Mouse (Mus musculus): ENCODE measurements around the gene Tomm70a. TPM values are rescaled to one million over a fixed set of nuclear protein-coding genes. Genes with fewer than 3 reads are reported as not detected.
"Not testable (repeated sequence)": the region's sequence is repeated elsewhere in the genome, so short reads cannot be mapped to it uniquely, and the experiment has no call there.

The Tomm70a gene
- polyA plus RNA-seq, 1 experiment = 9.8 TPM

DNA sequence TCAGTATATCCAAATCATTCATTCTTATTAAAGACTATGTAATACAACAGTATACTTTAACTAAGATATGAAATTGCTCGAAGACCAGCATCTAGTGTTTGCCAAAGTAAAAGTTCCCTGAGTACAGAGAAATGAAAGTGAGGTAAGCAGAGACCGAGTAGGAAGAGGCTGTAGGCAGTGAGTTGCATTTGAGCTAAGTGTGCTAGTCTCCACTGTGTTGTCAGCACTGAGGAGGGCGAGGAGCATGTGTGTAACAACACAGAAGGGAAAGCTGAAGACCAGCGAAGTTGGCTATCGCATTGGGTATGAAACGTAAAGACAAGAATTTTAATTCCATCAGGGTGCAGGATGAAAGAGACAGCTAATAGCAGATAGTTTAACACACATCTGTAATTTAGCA, 12.1 kb downstream of the Tomm70a start:
- no peak for DNase-seq (ENCODE audit: low read depth, low spot score)
- 91% methylated on average over 6 of the region's 6 CpGs for WGBS

DNA sequence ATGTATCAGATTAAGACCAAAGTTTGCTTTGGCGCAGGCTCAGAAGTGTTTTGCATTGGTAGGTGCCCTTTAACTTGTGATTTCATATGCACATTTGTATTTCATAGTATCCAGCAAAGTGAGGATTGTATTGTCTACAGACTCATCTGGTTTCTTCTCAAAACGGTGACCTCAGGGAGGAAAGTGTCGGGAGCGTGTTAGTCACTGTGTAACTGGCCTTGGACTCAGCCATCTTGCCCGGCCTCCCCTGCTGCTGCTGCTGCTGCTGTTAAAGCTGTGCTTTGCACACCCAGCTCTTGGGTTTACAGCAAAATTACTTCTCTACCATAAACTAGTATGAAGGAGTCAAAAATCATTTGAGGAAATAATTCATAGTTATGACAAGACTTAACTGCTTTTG, 23.2 kb downstream of the Tomm70a start:
- WGBS = 72% methylated on average over 5 of the region's 5 CpGs
- no peak for DNase-seq (ENCODE audit: low read depth, low spot score)

DNA sequence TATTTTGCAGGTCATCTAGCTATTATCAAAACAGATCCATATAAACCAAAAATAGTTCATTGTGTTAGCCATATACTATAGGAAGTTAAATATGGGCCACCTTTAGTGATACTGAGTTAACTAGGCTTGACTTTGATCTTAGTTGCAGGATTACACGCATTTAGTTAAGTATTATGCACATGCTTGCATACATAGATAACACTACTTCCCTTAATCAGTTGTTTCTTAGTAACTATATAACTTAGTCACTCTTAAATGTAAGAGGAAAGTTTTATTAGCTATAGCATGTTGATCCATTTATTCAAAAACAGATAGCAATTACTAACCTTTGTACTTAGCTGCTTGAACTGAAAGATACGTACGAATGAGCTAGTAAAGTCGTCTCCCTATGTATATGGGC, 29.9 kb downstream of the Tomm70a start:
- 75% methylated on average over 4 of the region's 4 CpGs for WGBS
- DNase-seq (ENCODE audit: low read depth, low spot score) = no peak

DNA sequence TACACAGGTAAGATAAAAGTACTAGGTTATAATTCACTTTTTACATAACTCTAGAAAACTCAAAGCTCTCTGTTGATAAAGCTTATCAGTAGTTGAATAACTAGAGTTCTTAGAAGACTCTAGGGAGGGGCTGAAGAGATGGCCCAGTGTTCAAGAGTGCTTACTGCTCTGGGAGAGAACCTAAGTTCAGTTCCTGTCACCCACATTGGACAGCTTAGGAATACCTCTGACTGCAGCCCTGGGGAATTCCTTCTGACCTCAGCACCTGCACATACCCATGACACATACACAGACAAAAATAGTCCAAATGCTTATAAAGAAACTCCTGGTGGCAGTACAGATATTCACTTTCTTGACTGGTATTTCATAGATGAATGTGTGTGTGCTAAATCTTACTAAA, 34.4 kb downstream of the Tomm70a start:
- no peak for DNase-seq (ENCODE audit: low read depth, low spot score)

DNA sequence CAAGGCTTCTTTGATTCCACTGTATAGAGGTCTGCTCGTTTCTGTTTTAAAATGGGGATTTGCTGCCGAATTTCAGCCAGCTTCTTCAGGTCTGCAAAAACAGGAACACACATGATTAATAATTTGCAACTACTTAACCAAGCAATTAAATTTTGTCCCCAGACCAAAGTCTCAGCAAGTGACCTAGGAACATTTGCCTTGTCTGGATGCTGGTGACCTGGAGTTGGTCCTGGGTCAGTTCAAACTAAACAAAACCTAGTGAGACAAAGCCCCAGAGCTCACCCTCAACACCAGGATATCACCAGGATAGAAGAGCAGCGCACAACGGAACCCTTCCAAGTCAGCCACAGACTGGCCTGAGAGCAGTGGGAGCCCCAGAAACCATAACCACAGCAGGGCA, 35.6 kb downstream of the Tomm70a start:
- no peak for DNase-seq (ENCODE audit: low read depth, low spot score)
- WGBS = 86% methylated on average over 4 of the region's 4 CpGs

DNA sequence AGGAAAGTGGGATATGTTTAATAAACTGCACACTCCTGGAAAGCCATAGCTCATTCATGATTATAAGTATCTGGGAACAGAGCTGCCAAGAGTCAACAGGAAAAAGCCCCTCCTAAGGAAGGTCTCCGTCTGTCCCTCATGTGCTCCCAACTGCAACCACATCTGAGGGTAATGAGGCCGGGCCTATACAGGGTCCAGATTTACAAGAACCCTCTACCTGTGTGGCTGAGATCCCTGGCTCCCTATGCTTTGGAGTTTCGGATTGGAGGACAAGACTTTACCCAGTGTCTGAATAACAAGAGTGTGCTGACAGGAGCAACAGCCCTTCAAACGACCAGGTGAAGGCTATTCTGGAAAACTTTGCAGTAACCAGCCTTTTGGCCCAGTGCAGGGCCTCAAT, 36.2 kb downstream of the Tomm70a start:
- WGBS = 72% methylated on average over 4 of the region's 4 CpGs

DNA sequence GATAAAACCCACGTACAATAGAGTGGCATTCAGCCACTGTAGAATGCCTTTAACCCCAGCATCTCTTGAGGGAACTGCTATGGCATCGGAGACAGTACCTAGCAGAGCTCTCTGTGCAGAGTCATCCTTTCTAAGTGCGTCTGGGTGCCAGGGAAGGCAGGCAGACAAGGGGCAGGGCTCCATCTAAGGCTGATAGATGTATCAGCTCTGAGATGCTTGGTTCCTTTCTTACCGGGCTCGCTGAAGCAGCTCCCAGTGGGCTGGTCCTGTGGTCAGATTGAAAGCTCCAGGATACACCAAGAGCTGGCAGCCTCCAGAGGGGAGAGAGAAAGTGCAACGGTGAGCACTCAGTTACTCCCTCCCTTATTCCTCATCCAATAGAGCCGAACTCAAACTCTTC, 38.3 kb downstream of the Tomm70a start:
- 72% methylated on average over 7 of the region's 7 CpGs for WGBS

More for the DNA sequence above, 36.2 kb downstream of the Tomm70a start:
- DNase-seq (ENCODE audit: low read depth, low spot score) = no peak

DNA sequence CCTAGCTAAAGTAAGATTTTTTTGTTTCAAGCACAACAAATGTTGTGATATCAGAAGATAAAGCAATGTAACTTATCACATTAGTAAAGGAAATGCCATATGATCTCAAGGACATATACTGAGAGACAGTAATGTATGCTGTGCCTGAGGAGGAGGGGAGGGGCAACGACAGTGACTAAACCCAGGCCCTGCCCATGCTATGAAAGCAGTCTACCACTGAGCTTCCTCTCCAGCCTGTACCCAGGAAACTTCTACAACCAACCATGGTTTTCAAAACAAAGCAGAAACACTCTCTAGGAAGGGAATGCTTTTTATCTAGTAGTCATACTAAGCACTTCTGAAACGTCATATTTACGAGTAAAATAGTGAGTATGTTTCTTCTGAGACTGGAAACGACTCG, 41.3 kb downstream of the Tomm70a start:
- no peak for DNase-seq (ENCODE audit: low read depth, low spot score)
- 77% methylated on average over 5 of the region's 5 CpGs for WGBS

More for the DNA sequence above, 38.3 kb downstream of the Tomm70a start:
- DNase-seq (ENCODE audit: low read depth, low spot score) = no peak

DNA sequence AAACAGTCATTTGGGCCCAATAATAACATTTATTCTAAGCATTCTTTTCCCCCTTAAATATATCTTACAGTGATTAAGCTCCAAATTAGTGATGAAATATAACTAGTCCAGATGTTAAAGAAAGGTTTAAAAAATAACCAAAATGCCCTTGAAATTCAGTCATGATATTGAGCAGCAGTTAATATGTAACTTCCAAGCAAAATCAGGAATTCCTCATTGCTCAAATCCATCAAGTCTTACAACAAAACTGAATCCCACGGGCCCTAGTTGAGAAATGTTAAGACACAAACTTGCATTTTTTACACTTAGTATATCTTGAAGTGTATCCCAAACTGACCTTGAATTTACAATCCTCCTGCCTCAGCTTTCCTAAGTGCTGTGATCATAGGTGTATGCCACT, 42.2 kb downstream of the Tomm70a start:
- no peak for DNase-seq (ENCODE audit: low read depth, low spot score)
- 54% methylated on average over 1 of the region's 1 CpGs for WGBS

DNA sequence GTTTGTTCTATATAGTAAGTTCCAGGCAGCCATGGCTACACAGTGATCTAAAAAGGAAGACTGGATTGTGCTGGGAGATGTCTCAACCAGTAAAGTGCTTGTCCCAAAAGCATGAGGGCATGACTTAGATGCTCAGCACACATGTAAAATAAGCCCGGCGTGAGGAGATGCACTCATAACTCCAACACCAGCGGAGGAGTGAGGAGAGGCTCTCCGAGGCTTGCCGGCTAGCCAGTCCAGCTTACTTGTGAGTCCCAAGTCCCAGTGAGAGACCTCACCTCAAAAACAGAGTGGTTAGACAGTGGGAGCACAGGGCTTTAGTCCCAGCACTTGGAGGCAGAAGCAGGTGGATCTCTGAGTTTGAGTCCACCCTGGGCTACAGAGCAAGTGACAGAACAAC, 43.7 kb downstream of the Tomm70a start:
- DNase-seq (ENCODE audit: low read depth, low spot score) = no peak
- WGBS = 95% methylated on average over 5 of the region's 5 CpGs

DNA sequence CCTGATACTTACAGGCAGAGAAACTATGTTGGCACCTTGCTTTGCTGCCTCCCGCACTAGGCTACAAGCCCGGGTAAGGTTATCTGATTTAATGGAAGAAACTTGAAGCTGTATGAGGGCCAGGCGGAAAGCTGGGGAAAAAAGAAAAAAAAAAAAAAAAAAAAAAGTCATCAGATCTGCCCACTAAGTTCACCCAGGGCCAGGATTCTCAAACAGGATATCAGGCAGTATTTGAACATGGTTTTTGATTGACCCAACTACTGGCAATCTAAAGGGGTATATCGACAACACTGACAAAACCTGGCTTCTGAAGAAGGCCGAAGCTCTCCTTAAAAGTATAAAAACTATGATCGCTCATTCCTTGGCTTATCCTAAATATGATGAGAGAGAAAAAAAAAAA, 44.6 kb downstream of the Tomm70a start:
- no peak for DNase-seq (ENCODE audit: low read depth, low spot score)
- 82% methylated on average over 6 of the region's 6 CpGs for WGBS

DNA sequence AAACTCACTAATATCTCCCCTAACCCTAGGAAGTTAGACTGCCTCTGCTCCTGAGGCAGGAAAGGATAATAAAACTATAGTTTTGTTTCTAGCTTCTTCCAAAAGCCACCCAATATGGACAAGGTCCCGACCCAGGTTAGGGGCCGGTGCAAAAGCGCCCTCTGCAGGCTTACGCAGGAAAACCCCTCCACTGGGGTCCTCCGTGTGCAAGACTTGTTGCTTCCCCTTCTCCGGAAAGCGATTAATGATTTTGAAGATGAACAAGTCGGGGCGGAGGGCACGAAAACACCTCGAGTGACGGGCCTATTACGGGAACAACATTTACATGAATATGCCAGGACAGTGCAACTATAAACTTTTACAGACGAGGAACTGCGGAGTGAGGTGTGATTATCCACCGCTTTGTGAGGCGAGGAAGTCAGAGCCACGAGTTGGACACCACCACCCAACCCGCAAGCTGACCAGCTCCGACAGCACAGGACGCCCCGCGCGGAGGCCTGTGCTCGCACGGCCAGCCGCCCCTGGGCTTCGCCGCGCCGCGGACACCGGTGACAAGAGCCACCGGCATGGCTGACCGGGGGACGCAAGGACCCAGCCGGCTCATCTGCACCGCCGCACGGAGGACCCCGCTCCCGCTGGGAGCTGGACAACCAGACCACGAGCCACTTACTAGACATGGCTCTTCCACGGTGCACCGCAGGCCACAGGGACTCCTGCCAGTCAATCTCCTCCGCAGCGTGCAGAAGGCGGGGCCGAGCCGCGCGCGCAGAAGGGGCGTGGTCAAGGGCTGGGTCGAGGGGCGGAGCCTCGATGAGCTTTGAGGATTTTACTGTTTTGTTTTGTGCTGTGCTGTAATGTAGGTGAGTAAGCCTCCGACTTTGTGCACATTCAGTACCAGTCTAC, 45.4 kb downstream of the Tomm70a start, which contains the start of gene Nit2:
Gene Nit2, minus strand, starts transcription at position 731 of the 903 bp plus-strand sequence.
- under 1% methylated on average over 58 of the region's 58 CpGs for WGBS
- DNase-seq (ENCODE audit: low read depth, low spot score) = peak; percentile 67

DNA sequence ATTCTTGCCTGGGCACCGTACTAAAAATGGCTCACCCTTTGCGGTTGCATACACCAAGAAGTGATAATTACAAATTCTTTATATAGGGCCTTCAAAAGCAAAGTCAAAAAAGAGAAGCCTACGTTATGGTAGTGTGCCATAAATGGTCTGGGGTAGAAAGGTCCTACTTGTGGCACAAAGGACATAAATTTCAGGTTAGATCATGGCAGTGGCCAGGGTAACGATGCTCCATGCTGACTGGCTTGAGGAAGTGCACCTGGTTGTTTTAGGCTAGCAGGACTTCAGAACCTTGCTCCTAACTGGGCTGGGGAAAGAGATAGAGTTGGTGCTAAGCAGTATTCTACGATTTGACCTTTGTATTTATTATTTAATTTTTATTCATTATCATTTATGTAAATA, 46.0 kb downstream of the Tomm70a start:
- 5% methylated on average over 5 of the region's 5 CpGs for WGBS
- no peak for DNase-seq (ENCODE audit: low read depth, low spot score)

DNA sequence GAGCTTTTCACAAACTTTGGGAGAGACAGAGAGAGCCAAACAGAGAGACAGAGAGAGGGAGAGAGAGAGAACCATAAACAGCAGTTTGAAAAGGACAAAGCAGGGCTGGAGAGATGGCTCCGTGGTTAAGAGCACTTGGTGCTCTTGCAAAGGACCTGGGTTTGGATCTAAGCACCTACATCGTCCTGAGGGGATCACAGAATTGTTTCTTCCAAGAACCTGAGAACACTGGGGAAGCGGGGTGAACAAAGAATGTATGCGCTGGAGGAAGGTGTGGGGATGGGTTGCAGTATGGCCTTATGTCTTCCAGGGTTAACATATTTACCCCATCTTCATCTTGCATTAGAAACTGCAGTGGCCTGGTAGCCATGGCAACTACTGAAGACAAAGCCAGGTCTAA, 46.7 kb downstream of the Tomm70a start:
- 81% methylated on average over 4 of the region's 4 CpGs for WGBS
- no peak for DNase-seq (ENCODE audit: low read depth, low spot score)

DNA sequence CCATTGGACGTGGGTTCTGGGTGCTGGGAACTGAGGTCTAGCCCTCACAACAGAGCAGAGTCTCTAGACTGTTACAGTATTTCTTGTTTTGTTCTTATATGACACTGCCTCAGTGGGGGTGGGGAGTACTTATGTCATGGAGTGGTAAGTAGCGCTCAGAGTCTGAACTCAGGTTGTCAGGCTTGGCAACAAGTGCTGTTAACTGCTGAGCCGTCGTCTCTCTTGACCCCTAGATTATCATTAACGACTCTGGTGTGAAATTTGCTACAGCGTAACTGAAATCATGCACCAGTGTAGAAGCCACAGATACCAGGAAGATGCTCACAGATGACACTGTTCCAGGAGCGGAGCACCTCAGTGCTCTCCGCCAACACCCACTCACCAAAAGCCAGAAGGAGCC, 49.7 kb downstream of the Tomm70a start:
- WGBS = 92% methylated on average over 8 of the region's 8 CpGs
- DNase-seq (ENCODE audit: low read depth, low spot score) = no peak

DNA sequence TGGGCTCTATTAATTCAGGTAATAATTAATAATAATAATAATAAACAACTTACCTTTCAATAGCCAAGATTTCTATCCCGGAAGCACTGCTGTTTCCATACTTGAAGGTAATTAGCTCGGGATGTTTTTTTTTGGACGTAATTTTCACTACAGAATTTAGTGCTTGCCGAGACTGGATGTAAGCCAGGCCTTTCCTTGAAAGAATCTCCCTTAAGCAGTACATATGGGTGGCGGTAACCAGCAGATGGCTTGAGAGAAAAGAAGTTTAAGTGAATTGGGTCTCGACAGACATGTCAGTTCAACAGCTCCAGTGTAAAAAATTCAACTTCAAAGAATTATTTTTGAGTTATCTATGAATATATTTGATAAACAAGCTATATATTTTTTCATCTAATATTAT, 50.1 kb downstream of the Tomm70a start:
- no peak for DNase-seq (ENCODE audit: low read depth, low spot score)
- 87% methylated on average over 6 of the region's 6 CpGs for WGBS

DNA sequence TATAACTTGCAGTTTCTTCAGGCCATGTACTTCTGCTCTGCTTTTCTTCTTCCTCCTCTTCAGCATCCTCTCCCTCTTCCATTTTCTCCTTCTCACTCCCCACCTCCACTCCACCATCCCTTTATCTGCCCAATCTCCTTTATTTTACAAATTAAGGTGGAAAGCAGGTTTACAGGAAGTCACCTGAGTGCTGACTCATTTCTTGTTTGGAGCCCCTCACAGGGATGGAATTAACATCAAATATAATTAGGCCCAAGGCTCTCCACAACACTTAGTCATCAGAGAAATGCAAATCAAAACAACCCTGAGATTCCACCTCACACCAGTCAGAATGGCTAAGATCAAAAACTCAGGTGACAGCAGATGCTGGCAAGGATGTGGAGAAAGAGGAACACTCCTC, 53.0 kb downstream of the Tomm70a start:
- not testable (repeated sequence) for DNase-seq (ENCODE audit: low read depth, low spot score)

DNA sequence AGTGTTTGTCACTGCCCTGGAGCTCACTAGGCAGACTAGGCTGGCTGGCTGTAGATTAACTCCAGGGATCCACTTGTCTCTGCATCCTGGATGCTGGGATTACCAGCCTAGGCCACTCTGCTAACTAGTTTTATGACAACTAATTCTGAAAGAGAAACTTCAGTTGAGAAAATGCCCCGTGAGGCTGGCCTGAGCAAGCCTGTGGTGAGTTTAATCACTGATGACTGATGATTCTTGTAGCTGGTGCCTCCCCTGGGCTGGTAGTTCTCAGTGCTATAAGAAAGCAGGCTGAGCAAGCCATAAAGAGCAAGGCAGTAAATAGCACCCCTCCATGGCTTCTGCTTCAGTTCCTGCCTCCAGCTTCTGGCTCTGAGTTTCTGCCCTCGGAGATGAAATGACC, 54.2 kb downstream of the Tomm70a start:
- 85% methylated on average over 2 of the region's 2 CpGs for WGBS
- no peak for DNase-seq (ENCODE audit: low read depth, low spot score)

DNA sequence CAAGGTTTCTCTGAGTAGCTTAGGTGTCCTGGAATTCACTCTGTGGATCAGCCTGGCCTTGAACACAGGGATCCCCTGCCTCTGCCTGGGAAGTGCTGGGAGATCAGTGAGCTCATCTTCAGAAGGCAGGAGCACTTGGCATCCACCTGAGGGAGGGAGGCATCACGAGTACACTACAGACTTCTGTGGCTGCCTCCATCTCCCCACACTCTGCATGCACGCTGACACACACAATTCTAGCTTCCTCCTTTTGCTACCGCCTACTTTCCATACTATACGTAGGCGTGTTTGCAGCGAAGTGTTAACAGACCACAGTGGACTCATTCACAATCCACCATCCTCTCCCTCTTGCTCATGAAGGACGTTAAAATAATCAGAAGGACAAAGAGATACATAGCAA, 54.8 kb downstream of the Tomm70a start:
- 88% methylated on average over 7 of the region's 7 CpGs for WGBS
- no peak for DNase-seq (ENCODE audit: low read depth, low spot score)

DNA sequence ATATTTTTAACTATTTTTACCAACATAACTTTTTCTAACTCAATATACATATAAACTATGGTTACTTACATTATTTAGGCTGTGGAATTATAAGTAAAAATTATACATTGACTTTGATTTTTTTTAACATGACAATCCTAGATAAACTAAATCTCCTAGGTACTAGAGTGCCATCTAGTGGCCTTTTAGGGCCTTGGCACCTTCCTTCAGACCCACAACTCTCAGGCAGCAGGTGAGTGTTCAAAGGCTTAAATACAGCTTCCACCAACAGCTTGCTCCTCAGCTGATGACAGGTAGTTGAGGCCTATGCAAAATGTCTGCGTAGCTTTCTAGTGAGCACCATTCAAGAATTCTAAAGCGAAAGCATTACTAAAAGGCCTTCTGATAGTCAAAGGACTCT, 55.8 kb downstream of the Tomm70a start:
- peak; percentile 38 for DNase-seq (ENCODE audit: low read depth, low spot score)
- WGBS = 75% methylated on average over 2 of the region's 2 CpGs

DNA sequence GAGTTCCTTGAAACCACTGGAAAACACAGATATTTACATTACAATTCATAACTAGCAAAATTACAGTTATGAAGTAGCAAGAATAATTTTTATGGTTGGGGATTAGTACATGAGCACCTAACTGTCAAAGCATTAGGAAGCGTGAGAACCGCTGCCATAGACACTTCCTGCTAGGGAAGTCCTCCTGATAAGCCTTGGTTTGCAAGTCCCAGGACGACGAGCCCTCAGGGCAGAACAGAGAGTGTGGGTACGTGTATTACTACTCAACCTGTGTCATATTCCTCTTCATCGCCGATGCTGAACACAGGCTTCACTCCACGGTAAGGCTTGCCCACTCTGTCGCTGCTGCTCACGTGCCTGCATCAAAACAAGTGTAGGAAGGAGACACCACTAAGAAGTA, 56.2 kb downstream of the Tomm70a start:
- 92% methylated on average over 10 of the region's 10 CpGs for WGBS

DNA sequence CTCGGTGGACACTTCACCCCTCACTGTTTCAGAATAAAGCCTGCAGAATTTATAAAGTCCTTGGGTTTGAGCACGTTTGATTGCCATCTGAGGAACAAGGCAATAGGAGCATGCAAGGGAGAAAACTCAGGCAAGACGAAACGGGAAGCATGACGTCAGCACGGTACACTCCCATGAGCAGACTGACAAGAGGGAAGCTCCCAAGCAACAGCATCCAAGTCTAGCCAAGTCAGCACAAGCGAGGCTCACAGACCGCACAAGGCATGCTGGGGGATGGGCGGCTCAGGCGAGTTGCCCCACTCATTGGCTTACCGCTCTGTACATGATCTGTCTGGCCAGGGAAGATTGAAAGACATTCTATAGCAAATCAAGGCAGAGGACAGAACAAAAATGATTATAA, 59.7 kb downstream of the Tomm70a start:
- DNase-seq (ENCODE audit: low read depth, low spot score) = no peak
- 86% methylated on average over 11 of the region's 11 CpGs for WGBS

More for the DNA sequence above, 56.2 kb downstream of the Tomm70a start:
- DNase-seq (ENCODE audit: low read depth, low spot score) = no peak

All from large intestine, adult 2 months (tissue).